Mouse (Mus musculus) ZHBTc4 (cell line): Measurements from ENCODE around the gene Sesn2.
"Not testable (repeated sequence)": the region's sequence is repeated elsewhere in the genome, so short reads cannot be mapped to it uniquely, and the experiment has no call there.

ENCODE experiments used
- DNase-seq: peaks from one replicate; pipeline ENCODE4 v3.0.0-alpha.2; 2011; ENCODE audit warnings: low read depth, low spot score

Sesn2 gene

DNA sequence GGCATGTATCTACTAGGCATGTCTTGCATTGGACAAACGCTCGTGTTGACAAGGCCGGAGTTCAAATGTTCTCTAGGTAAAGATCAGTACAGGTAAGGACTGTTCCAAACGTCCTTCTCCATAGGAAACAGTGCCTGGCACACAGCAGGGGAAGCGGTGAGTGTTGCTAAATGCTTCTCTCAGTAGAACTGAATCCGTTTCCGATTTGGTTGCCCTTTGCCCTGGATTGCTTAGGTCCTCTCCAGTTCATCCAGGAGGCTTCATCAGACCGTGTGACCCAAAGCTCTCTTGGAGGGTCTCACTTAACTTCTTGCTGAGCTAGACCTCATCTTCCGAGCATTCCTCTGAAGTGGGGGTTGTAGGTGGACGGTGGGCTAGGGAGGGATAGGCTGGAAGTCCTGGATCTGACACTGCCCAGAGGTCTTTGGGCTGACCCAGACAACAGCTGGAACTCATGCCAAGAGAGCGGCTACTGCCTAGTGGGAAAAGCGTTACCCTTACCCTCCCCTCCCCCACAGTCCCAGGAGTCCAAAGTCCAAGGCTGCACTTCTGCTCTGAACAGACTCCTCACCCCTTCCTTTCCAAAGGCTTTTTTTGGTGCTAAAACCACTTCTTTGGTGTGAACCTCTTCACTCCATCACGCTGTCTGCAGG is 27.2 kb downstream of the Sesn2 start:
- no peak for DNase-seq

DNA sequence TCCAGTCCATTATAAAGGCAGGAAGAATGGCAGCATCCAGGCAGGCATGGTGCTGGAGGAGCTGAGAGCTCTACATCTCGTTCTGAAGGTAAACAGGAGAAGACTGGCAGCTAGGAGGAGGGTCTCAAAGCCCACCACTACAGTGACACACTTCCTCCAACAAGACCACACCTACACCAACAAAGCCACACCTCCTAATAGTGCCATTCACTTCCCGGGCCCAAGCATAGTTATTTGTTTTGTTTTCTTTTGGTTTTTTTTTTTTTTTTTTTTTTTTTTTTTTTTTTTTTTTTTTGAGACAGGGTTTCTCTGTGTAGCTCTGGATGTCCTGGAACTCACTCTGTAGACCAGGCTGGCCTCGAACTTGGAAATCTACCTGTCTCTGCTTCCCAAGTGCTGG is 28.2 kb downstream of the Sesn2 start:
- DNase-seq: not testable (repeated sequence)

DNA sequence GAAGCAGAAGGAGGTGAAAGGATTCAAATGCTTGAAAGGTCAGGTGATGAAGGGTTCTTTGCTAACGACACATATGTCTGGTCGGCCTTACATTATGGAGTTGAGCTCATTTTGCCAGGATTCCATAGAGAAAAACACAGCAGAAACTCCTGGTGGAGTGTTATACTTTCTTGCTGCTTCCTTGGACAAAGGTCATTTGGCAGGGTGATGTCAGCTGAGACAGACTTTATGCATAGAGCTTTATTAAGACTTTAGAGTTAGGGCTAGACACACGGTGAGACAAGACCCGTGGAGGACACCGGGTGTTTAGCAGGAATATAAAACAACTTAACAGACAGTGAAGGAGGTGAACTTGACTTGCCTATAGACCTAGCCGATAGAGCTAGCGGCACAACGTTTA is 32.5 kb downstream of the Sesn2 start:
- DNase-seq: no peak

DNA sequence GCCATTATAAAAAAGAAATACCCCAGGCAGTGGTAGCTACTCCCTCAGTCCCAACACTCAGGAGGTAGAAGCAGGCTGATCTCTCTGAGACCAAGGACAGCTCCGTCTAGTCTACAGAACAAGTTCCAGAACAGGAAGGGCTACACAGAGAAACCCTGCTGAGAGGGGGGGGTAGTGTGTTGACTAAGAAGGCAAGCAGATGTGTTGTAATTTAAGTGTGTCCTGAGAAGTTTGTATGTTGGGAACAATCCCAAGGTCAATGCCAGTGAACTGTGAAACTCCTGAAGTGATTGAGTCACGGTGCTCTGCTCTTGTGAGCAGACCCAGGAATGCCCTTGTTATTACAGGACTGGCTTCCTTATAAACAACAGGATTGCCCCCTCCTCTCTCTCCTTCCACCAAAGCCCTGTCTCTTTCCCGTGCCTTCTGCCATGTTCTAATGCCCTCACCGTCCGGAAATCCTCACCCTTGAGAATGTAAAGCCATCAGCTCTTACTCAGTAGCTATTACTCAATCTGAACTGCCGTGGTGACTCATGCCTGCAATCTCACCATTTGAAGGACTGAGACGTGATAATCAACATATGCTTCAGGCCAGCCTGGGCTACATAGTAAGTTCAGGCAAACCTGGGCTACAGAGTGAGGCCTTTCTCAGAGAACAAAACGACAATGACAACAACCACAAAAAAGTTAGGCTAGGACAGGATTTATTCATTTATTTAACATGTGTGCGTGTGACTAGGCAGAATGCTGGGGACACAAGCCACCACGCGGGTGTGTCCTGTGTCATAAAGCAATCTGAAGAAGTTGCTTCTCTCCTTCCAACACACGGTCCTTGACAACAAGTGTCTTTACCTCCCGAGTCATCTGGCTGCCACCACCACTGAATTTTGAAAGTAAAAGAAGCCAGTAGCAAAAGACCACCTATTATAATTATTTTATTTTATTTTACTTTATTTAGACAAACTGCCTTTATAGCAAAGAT is 34.1 kb downstream of the Sesn2 start:
- DNase-seq: peak; percentile 51

DNA sequence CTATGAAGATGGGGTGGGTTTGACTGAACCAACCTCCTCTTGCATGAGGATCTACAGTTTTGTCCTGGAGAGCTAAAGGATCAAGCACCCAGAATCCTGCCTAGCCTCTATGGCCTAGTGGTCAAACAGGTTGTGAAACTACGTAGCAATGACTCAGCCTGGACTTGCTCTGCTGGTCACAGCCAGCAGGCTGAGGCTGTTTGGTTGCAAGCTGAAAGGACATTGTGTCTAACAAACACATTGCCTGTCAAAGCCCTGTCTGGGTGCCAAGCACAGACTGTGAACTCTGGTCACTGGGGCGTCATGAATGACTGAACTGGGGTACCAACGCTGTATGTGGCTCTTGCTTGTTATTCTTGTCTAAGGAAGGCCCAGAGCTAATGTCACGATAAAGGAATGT is 35.7 kb downstream of the Sesn2 start:
- no peak for DNase-seq

DNA sequence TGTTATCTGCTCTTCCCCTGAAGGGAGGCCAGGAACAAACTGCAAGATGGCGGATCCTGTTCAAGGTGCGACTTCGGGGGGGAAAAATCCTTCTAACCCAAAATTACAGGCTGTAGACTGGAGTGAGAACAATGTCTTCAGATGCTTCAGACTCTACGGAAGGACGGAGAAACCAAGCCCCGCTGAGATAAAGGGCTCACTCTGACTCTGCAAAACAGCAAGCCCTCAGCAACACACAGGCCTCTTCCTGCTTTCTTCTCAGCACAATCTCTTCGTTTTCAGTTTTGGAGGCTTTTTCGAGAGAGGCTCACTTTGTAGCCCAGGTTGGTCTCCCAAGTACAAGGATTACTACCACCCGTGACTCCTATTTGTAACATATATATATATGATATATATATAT is 36.9 kb downstream of the Sesn2 start:
- no peak for DNase-seq

DNA sequence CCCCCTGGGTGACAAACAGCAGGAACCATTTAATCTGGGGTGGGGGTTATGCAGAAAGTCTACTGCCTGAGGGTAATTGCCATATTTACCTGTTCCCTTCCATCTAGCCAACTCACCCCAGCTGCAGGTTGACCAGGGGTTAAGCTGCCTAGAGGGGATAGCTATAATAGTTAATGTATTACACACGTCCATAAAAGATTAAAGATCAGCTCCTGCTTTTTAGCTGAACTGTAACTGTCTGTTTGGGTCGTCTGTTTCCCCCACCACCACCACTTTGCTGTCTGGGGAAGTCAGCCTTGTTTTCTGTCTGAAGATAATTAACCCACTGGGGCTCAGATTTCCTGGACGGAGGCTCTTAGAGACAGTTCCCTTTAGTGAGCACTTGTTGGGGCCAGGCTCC is 40.4 kb downstream of the Sesn2 start:
- DNase-seq: no peak

DNA sequence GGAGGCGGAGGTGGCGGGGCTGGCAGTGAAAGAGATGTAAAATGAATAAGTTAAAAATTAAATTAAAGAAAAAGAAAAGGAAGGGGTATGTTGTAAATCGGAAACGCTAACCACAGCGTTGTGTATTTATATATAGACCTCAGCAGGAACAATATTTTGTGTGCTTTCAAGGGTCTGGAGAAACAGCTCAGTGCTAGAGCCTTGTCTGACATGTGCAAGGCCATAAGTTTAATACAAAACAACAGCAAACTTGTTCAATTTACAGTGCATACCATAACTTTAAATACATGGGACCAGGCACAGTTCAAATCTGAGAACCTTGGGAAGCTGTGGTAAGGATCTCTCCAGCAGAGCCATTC is 46.1 kb downstream of the Sesn2 start:
- DNase-seq: no peak

DNA sequence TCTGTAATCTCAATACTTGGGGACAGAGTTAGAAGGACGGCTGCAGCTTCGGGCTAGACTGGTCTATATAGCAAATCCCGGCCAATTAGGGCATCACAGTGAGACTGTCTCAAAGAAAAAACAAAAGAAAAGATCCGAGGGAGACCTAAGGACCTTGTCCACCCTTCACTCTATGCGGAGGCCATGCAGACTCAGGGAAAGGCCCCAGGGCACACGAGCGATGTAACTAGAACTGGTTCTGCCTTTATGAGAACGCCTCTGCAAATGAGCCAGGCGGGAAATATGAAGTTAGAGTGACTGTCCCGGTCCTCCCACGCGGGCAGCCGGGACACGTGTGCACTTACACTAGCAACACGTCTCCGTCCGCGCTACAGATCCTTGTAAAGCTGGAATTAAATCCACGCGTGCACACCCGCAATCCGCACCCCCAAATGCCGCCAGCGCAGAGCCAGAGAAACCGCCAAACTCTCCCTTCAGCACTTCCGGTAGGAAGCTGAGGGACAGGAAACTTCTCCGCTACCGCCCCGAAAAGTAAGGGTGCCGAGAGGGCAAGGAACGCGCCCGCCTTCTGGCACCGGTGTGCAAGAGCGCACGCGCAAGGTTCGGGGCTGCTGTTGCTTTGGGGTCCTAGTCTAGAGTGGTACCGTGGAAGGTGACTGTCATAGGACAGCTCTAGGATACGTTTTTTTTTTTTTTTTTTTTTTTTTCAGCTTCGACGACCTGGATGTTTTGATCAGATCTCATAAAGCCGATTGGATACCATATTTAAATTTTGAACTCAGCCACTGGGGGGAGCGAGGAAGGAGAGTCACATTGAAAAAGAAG is 46.7 kb downstream of the Sesn2 start, which contains the start of gene Med18:
Gene Med18 (minus strand): TSS at position 492 of the 825 bp plus-strand sequence.
- DNase-seq: peak; percentile 96

DNA sequence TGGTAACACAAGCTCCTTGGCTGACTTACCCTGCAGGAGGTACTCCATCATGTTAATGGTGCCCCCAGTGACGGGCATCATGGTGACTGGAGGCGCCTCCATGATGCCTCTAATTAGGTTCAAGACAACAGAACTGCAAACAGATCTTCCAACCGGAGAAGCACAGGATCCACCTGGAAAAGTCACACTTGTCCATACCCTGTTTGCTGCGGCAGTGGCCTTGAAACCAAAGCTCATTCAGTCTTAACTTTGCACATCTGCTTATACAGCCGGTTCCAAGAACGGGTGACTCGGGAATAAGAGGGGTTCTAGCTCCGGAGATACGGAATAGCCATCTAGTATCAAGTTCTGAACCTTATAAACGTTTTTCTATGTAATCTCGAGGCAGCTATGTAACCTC is 47.5 kb downstream of the Sesn2 start:
- DNase-seq: no peak

DNA sequence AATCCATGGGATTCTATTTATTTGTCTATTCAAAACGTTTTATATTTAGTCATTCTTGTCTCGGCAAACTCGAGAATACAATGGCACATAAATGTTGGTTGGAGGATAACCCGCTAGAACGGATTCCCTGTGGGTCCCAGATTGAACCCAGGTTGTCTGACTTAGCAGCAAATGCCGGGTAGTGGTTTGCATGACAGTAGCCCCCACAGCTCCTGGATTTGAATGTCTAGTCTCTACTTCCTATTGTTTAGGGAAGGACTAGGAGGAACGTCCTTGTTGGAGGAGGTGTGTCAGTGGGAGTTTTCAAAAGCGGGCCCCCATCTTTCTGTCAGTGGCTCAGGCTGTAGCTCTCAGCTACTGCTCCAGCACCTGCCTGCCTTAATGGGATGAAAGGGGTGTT is 50.1 kb downstream of the Sesn2 start:
- peak; percentile 66 for DNase-seq

DNA sequence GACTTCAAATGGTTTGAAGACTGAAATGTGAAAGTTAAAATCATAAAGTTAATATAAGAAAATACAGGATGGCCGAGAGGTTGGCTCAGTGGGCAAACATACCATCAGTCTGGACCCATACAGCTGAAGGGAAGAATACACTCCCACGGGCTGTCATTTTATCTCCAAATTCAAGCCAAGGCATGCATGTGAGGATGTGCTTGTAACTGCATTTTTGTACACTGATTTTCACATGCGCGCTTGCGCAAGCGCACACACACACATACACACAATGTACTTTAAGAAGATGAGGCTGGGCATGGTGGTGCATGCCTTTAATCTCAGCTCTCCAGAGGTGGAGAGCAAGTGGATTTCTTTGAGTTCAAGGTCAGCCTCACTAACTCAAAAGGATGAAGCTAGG is 54.7 kb downstream of the Sesn2 start:
- no peak for DNase-seq

DNA sequence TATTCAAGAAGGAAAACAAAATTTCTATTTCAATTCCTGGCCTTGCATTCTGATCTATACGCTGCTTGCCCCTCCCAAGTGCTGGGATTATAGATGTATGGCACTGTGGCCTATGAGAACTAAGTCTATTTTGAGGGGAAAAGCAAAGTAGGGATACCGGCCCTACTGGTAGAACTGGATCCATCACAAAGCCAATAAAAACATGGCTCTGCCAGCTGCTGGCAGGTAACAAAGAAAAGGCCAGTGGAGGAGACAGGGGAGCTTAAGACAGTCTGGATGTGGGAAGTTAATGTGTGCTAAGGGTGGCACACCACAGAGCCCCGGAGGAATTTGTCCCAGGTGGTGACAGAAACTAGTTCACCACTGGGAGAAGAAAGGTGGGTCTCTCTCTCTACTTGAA is 55.2 kb downstream of the Sesn2 start:
- no peak for DNase-seq

DNA sequence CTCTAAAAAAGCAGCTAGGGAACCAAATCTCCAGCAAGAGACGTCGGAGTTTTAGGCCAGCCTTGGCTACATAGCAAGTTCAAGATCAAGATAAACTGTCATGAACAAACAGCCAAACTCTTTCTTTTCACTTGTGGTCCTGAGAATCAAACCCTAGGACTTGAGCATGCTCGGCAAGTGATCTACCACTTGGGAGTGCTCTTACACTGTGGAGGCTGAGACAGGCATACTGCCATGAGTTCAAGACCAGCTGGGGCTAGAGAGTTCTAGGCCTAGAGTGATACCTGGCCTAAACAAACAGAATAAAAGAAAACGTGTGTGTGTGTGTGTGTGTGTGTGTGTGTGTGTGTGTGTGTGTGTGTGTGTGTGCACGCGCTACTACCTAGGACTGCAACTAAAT is 56.1 kb downstream of the Sesn2 start:
- DNase-seq: no peak

DNA sequence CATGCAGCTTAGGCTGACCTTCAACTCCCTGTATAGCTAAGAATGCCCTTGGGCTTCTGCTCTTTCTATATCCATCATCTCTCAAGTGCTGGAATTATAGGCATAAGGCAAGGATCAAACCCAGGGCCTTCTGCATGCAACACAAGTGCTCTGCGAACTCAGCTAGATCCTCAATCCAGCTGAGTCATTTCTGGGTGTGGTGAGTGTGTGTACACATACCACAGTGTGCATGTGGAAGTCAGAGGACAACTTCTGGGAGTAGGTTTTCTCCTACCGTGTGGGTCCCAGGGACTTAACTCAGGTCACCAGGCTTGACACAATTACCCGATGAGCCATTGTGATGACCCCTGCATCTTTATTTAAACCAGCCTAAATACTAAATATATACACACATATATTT is 60.5 kb downstream of the Sesn2 start:
- no peak for DNase-seq

DNA sequence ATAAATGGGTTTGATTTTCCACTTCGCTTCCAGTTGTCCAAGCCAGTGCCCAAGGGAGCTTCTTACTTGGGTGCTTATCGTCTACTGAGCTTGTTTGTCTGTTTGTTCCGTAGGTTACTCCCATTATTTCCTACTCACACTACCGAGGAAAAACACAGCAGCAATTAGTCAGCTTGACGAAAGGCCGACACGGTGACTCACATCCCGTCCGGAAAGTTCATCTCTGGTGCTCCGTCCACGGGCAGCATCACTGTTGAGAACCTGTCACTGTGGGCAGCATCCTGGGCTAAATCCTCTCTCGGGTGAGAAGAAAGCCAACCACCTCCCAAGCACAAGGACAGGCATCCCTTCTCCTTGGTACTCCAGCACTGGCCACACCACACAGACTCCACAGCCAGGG is 64.2 kb downstream of the Sesn2 start:
- no peak for DNase-seq

DNA sequence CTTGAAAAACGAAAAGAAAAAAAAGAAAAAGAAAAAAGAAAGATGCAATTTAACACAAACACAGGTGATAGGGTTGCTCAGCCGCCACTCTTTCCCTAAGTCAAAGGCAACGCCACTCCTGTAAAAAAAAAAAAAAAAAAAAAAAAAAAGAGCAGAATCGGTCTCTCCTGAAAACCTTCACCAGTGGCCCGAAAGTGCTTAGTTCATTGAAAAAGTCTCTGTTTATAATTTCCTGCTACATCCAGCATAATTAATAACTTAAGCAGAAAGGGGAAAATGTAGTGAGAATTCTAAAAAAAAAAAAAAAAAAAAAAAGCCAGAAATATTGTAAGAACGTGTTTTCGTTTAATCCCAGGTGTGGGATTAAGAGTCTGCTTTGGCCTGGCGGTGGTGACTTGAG is 65.8 kb downstream of the Sesn2 start:
- no peak for DNase-seq
